Mouse (Mus musculus): ENCODE results near the gene Gm11985.

Gene Gm11985

GRCm38 (mm10) chr11:7152371-7152770, 36.0 kb downstream of the Gm11985 start:
- DNase-seq: no peak

- DNase-seq: peak; percentile 63 to 65
Measured at GRCm38 (mm10) chr11:7150511-7150910, 37.9 kb downstream of the Gm11985 start.

- no peak for DNase-seq
Measured at GRCm38 (mm10) chr11:7149471-7149870, 38.9 kb downstream of the Gm11985 start.

GRCm38 (mm10) chr11:7147945-7148344, 40.4 kb downstream of the Gm11985 start:
- DNase-seq: no peak

- DNase-seq: peak in 1 of 2 experiments; percentile 51
Measured at GRCm38 (mm10) chr11:7147536-7147935, 40.8 kb downstream of the Gm11985 start.

- DNase-seq: no peak
Measured at GRCm38 (mm10) chr11:7145221-7145620, 43.1 kb downstream of the Gm11985 start.

GRCm38 (mm10) chr11:7144369-7144768, 44.0 kb downstream of the Gm11985 start:
- DNase-seq: peak; percentile 50 to 55

- DNase-seq: no peak
Measured at GRCm38 (mm10) chr11:7142725-7143124, 45.6 kb downstream of the Gm11985 start.

- DNase-seq: peak; percentile 59 to 68
Measured at GRCm38 (mm10) chr11:7140449-7140848, 47.9 kb downstream of the Gm11985 start.

- no peak for DNase-seq
Measured at GRCm38 (mm10) chr11:7138370-7138769, 50.0 kb downstream of the Gm11985 start.

GRCm38 (mm10) chr11:7136246-7136855, 52.0 kb downstream of the Gm11985 start:
- no peak for DNase-seq

GRCm38 (mm10) chr11:7135763-7136162, 52.6 kb downstream of the Gm11985 start:
- no peak for DNase-seq

GRCm38 (mm10) chr11:7135301-7135700, 53.1 kb downstream of the Gm11985 start:
- DNase-seq: no peak

- no peak for DNase-seq
Measured at GRCm38 (mm10) chr11:7134319-7134718, 54.0 kb downstream of the Gm11985 start.

GRCm38 (mm10) chr11:7133736-7134135, 54.6 kb downstream of the Gm11985 start:
- DNase-seq: no peak

Measured in cerebellum, postnatal 36 days (tissue).